23 mouse cellular contexts compared by ENCODE assay signal in the genomic region with DNA sequence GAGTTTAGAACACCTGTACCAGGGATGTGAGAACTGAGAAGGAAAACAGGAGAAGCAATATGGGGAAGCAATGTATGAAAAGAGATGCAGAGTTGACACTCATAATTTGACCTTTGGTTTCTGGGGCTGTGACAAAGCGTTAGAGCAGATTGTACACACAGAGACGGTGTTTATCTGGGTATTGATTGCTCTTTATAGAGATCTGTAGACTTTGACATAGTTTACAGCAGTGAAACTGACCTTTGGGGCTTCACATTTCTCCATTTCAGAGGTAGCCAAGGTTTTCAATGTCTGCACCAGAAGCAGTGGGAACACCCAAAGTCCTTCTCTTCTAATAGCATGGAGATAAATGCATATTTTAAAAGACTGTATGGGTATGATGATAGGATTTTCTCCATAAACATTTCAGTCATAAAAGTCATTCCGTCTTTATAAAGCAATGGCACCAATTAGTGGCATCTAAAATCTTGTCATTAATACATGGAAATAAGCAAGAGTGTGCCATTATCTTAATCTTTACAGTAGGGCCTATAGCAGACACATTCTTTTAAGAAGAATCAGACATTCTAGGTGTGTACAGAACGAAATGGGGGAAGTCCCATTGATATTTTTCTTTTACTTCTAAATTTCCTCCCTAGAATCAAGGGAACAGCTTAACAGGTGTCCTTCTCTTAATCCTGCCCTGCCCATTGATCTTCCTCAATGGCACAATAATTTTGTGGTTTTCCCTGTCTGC.
"Had no signal": no experiment of that assay in that cellular context is flagged by ENCODE, and none has a peak within 500 bp of the region (broad histone marks: within the 10 kb centered on the region; RNA-seq: fewer than 3 reads in every experiment).

No protein-coding gene starts in this region.

- H3K27me3 ChIP-seq: liver, embryonic 15.5 days; lung, embryonic 15.5 days; megakaryocyte, embryonic 14.5 days; midbrain, embryonic 12.5 days; neural tube, embryonic 13.5 days; neural tube, embryonic 15.5 days; stomach, embryonic 15.5 days had no signal

- H3K4me1 ChIP-seq: liver, embryonic 15.5 days; lung, embryonic 15.5 days; megakaryocyte, embryonic 14.5 days; midbrain, embryonic 12.5 days; neural tube, embryonic 13.5 days; neural tube, embryonic 15.5 days; stomach, embryonic 15.5 days had no signal

- H3K4me2 ChIP-seq: liver, embryonic 15.5 days; lung, embryonic 15.5 days; midbrain, embryonic 12.5 days; neural tube, embryonic 13.5 days; neural tube, embryonic 15.5 days; stomach, embryonic 15.5 days had no signal

- H3K36me3 ChIP-seq: liver, embryonic 15.5 days; lung, embryonic 15.5 days; midbrain, embryonic 12.5 days; neural tube, embryonic 13.5 days; neural tube, embryonic 15.5 days; stomach, embryonic 15.5 days had no signal

- H3K27ac ChIP-seq: liver, embryonic 15.5 days; lung, embryonic 15.5 days; macrophage; midbrain, embryonic 12.5 days; neural tube, embryonic 13.5 days; neural tube, embryonic 15.5 days; stomach, embryonic 15.5 days; stomach, postnatal 0 days had no signal

- H3K9me3 ChIP-seq: liver, embryonic 15.5 days; lung, embryonic 15.5 days; megakaryocyte, embryonic 14.5 days; midbrain, embryonic 12.5 days; neural tube, embryonic 13.5 days; neural tube, embryonic 15.5 days; stomach, embryonic 15.5 days had no signal

- H3K4me3 ChIP-seq: liver, embryonic 15.5 days; lung, embryonic 15.5 days; megakaryocyte, embryonic 14.5 days; midbrain, embryonic 12.5 days; myocyte; neural tube, embryonic 13.5 days; neural tube, embryonic 15.5 days; stomach, embryonic 15.5 days had no signal

- DNase-seq: lung, adult 2 months; lung, postnatal 14 days; lung, postnatal 36 days; midbrain, embryonic 14.5 days; retina, postnatal 1 day; right cerebral cortex, adult 18-20 months; right cerebral cortex, postnatal 25 days; right cerebral cortex, postnatal 4 days; thymus, adult 2 months; thymus, postnatal 25 days; thymus, postnatal 4 days had no signal

- H3K9ac ChIP-seq: liver, embryonic 15.5 days; lung, embryonic 15.5 days; midbrain, embryonic 12.5 days; neural tube, embryonic 13.5 days; neural tube, embryonic 15.5 days; stomach, embryonic 15.5 days had no signal

- ATAC-seq: lung, postnatal 0 days; midbrain, embryonic 16.5 days had no signal
